Mouse (Mus musculus) left cerebral cortex, postnatal 4 days (tissue): ENCODE data around the gene Klhdc3. TPM values are rescaled to one million over a fixed set of nuclear protein-coding genes. Genes with fewer than 3 reads are reported as not detected.
A peak's percentile ranks its signal among the peaks of the same experiment; 100 is the strongest.

ENCODE experiments used
- DNase-seq: peaks from one replicate; pipeline ENCODE4 v3.0.0-alpha.2; 2022
- intact Hi-C: fragments of 180-260 bp; cut with DNase I; formaldehyde crosslinking; loops from one replicate; pipeline ENCODE4 v1.15.1; 2025
- total RNA-seq, 2 experiments: library from RNA; stranded (reverse); gene quantifications; 2 replicates each; pipeline ENCODE4 v1.2.3; 2021

Gene Klhdc3
- total RNA-seq, 2 experiments from 2014 or later = 151 to 155 TPM

GRCm38 (mm10) chr17:46628791-46629684 lies 51.7 kb downstream of the Klhdc3 start, which contains the start of gene Ptk7:
Gene Ptk7, minus strand, starts transcription at chr17:46629504.
- intact Hi-C loops = no loop called here

DNA sequence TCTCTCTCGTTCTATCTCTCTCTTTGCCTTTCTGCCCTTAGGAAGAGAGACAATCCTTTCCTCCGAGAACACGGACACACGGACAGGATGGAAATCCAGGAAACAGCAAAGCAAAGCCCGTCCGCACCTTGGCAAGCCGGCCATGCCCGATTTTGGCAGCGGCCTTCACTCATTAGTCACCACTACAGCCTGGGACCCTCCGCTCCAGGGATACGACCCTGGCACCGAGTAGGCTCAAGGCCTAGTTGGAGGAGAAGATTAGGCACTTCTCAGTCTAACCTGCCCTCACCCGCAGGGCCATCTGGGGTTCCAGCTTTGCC lies 52.3 kb downstream of the Klhdc3 start:
- peak; percentile 48 for DNase-seq

More at GRCm38 (mm10) chr17:46628791-46629684, 51.7 kb downstream of the Klhdc3 start, which contains the start of gene Ptk7:
- DNase-seq = peak; percentile 97

DNA sequence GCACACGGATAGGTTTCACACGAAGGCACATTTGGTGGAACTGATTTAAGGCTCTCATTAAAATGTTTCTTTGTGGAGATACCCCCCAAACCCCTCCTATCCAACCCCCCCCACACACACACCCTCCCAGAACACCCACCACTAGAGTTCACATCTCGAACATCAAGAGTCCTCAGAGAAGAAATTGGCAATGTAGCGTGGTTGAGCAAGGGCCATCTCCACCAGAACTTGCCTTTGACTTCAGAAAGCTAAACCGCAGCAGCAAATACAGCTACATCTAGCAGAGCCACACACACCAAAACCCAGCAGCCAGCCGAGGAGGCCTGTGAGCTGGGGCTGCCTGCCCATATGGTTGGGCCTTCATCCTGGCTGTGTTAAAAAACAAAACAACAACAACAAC lies 53.3 kb downstream of the Klhdc3 start:
- no peak for DNase-seq
- intact Hi-C loops = no loop called here

More for the DNA sequence above, 52.3 kb downstream of the Klhdc3 start:
- intact Hi-C loops = no loop called here

- intact Hi-C loops = no loop called here
- DNase-seq = no peak
Measured at GRCm38 (mm10) chr17:46624598-46624997, 56.1 kb downstream of the Klhdc3 start.

Other genes starting within 250 kb of the Klhdc3 start
- gene Slc22a7, start 242.5 kb downstream of the Klhdc3 start, total RNA-seq = under 1 TPM; 0.28 to 0.62 TPM
- 10 to 100 TPM; 86.7 to 88.6 TPM for gene Ttbk1, start 193.2 kb downstream of the Klhdc3 start, total RNA-seq
- 1 to 10 TPM; 6.0 to 7.1 TPM for gene Dnph1, start 184.2 kb downstream of the Klhdc3 start, total RNA-seq
- 10 to 100 TPM; 48.0 to 49.9 TPM for gene Cul9, start 134.5 kb downstream of the Klhdc3 start, total RNA-seq
- 10 to 100 TPM; 55.2 to 58.1 TPM for gene Srf, start 124.7 kb downstream of the Klhdc3 start, total RNA-seq
- gene Ptk7, start 51.4 kb downstream of the Klhdc3 start, total RNA-seq = 10 to 100 TPM; 29.8 to 30.6 TPM
- 10 to 100 TPM; 18.9 to 20.4 TPM for gene Klc4, start 34.9 kb downstream of the Klhdc3 start, total RNA-seq
- gene Mrpl2, start 34.7 kb downstream of the Klhdc3 start, total RNA-seq = 10 to 100 TPM; 34.3 to 43.6 TPM
- gene Cul7, start 30.6 kb downstream of the Klhdc3 start, total RNA-seq = 10 to 100 TPM; 64.7 to 71.0 TPM
- 10 to 100 TPM; 19.0 to 22.7 TPM for gene Rrp36, start 6.6 kb downstream of the Klhdc3 start, total RNA-seq
- 100 to 1,000 TPM; 135 to 147 TPM for gene Mea1, start 2.1 kb downstream of the Klhdc3 start, total RNA-seq
- gene Ppp2r5d, start 24.2 kb upstream of the Klhdc3 start, total RNA-seq = 100 to 1,000 TPM in 1 of 2 experiments, 10 to 100 TPM in 1; 99.6 to 100 TPM
- 10 to 100 TPM; 30.9 to 32.0 TPM for gene Pex6, start 30.5 kb upstream of the Klhdc3 start, total RNA-seq
- under 1 TPM; 0.88 to 0.89 TPM for gene Gnmt, start 48.3 kb upstream of the Klhdc3 start, total RNA-seq
- gene Cnpy3, start 71.3 kb upstream of the Klhdc3 start, total RNA-seq = 10 to 100 TPM; 50.8 to 53.2 TPM
- not detected for gene Ptcra, start 82.8 kb upstream of the Klhdc3 start, total RNA-seq
- 10 to 100 TPM; 18.7 to 21.1 TPM for gene 2310039H08Rik, start 91.7 kb upstream of the Klhdc3 start, total RNA-seq
- 10 to 100 TPM; 47.3 to 58.3 TPM for gene Rpl7l1, start 101.8 kb upstream of the Klhdc3 start, total RNA-seq
- 10 to 100 TPM; 42.2 to 45.3 TPM for gene Bicral, start 177.6 kb upstream of the Klhdc3 start, total RNA-seq
- 10 to 100 TPM; 23.4 to 28.5 TPM for gene Tbcc, start 209.8 kb upstream of the Klhdc3 start, total RNA-seq
- gene Prph2, start 229.5 kb upstream of the Klhdc3 start, total RNA-seq = not detected